Mouse (Mus musculus) erythroblast, embryonic 14.5 days (primary cell): Measurements from ENCODE around the gene Ppp3ca.

Source experiments
- GATA1 ChIP-seq: IDR thresholded peaks from 2 replicates; pipeline ENCODE4 v1.6.1; 2012; ENCODE audit warnings: low read length, inconsistent platforms, mixed read lengths
- TAL1 ChIP-seq: IDR thresholded peaks from 3 replicates; pipeline ENCODE4 v1.6.1; 2012; ENCODE audit warnings: low read length, inconsistent platforms, mixed read lengths

DNA sequence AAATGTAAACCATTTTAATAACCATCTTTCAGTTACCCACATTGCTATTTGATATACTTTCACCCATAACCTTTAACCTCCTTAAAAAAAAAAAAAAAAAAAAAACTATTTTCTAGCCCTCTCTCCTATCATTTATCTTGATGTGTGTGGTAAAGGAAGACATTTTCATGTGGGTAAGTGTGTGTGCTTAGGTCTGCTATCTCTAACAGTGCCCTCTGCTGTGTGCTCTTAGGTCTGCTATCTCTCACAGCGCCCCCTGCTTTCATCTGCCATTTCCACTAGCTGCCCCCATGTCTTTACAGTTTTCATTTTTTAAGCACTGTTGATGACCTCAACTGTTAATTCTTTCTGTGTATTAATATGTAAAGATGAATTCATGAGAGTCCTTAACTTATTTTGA, 235.7 kb downstream of the Ppp3ca start:
- TF ChIP-seq TAL1 (no peak), GATA1 (no peak)
